ENCODE assay signal across 8 mouse cellular contexts in genomic region chr3:94363291-94364153, GRCm38 (mm10). TPM values are rescaled to one million over a fixed set of nuclear protein-coding genes. Genes with fewer than 3 reads are reported as not detected.
DNase-seq lines count a peak whose midpoint lies in the region; ATAC-seq lines count a peak whose summit lies in the region.

No protein-coding gene starts in this region.

- whole genome bisulfite sequencing in embryonic facial prominence, embryonic 13.5 days: 6% methylated on average over 97 of the region's 97 CpGs
- 5% methylated on average over 97 of the region's 97 CpGs for WGBS in midbrain, embryonic 11.5 days
- WGBS in stomach, embryonic 16.5 days: 7% methylated on average over 96 of the region's 97 CpGs

- ATAC-seq in embryonic facial prominence, embryonic 13.5 days (ENCODE audit: insufficient number of reproducible peaks, insufficient read depth, low FRiP score, low TSS enrichment, low read depth): peak; percentile 52
- ATAC-seq in midbrain, embryonic 11.5 days (ENCODE audit: low FRiP score): peak; percentile 79
- peak; percentile 36; the same call in 1 of the 2 replicates for ATAC-seq in stomach, embryonic 16.5 days (ENCODE audit: insufficient read depth, low FRiP score)

- intact Hi-C loops in heart, postnatal 10 days (cut with DNase I): no loop called here

- peaks cover 50% of the 10 kb centered on the region for H3K27me3 ChIP-seq in embryonic facial prominence, embryonic 13.5 days
- H3K27me3 ChIP-seq in midbrain, embryonic 11.5 days (ENCODE audit: control insufficient read depth, insufficient read depth, low read length): peaks cover 29% of the 10 kb centered on the region
- no peaks in the 10 kb centered on the region for H3K27me3 ChIP-seq in stomach, embryonic 16.5 days (ENCODE audit: control insufficient read depth, insufficient read depth, low read length)

- peak overlapping the region; percentile 89 for H3K9ac ChIP-seq in embryonic facial prominence, embryonic 13.5 days
- peak overlapping the region; percentile 86 for H3K9ac ChIP-seq in midbrain, embryonic 11.5 days (ENCODE audit: low read length)
- peak overlapping the region; percentile 82 for H3K9ac ChIP-seq in stomach, embryonic 16.5 days (ENCODE audit: low read length)

- H3K4me3 ChIP-seq in embryonic facial prominence, embryonic 13.5 days: peak overlapping the region; percentile 61
- peak overlapping the region; percentile 55 for H3K4me3 ChIP-seq in midbrain, embryonic 11.5 days (ENCODE audit: low read depth, low read length)
- H3K4me3 ChIP-seq in stomach, embryonic 16.5 days (replicated peaks; ENCODE audit: low read length): peak overlapping the region; percentile 57

- H3K4me1 ChIP-seq in embryonic facial prominence, embryonic 13.5 days: peaks cover 7% of the 10 kb centered on the region; the same call in 1 of the 2 replicates
- H3K4me1 ChIP-seq in midbrain, embryonic 11.5 days (ENCODE audit: control insufficient read depth, insufficient read depth, low read length): peaks cover 3% of the 10 kb centered on the region
- no peaks in the 10 kb centered on the region for H3K4me1 ChIP-seq in stomach, embryonic 16.5 days (ENCODE audit: control insufficient read depth, insufficient read depth, low read length)

- H3K36me3 ChIP-seq in embryonic facial prominence, embryonic 13.5 days: no peaks in the 10 kb centered on the region
- H3K36me3 ChIP-seq in midbrain, embryonic 11.5 days (ENCODE audit: control insufficient read depth, insufficient read depth, low read length): no peaks in the 10 kb centered on the region
- H3K36me3 ChIP-seq in stomach, embryonic 16.5 days (ENCODE audit: control insufficient read depth, insufficient read depth, low read length): no peaks in the 10 kb centered on the region

- H3K9me3 ChIP-seq in embryonic facial prominence, embryonic 13.5 days: no peaks in the 10 kb centered on the region
- H3K9me3 ChIP-seq in midbrain, embryonic 11.5 days (ENCODE audit: control insufficient read depth, low read length): peaks cover 3% of the 10 kb centered on the region; the same call in 1 of the 2 replicates
- H3K9me3 ChIP-seq in stomach, embryonic 16.5 days (replicated peaks; ENCODE audit: control insufficient read depth, low read length): no peaks in the 10 kb centered on the region

- DNase-seq in R1 (ENCODE audit: low read depth, low spot score) (peak; percentile 56), MN1 (ENCODE audit: low spot score) (no peak)
- peak; percentile 72 for DNase-seq in adrenal gland, postnatal 25 days
- peak; percentile 50 to 59 for DNase-seq in heart, postnatal 10 days
- DNase-seq in kidney, postnatal 25 days: peak; percentile 46 to 74
- DNase-seq in midbrain, embryonic 11.5 days (ENCODE audit: low spot score, missing footprints): peak; percentile 96

- no peak overlapping the region for H3K27ac ChIP-seq in embryonic facial prominence, embryonic 13.5 days
- H3K27ac ChIP-seq in midbrain, embryonic 11.5 days (ENCODE audit: low read depth, low read length): no peak overlapping the region
- H3K27ac ChIP-seq in stomach, embryonic 16.5 days (ENCODE audit: low read length): no peak overlapping the region

- H3K4me2 ChIP-seq in embryonic facial prominence, embryonic 13.5 days: peak overlapping the region; percentile 91
- peak overlapping the region; percentile 82 for H3K4me2 ChIP-seq in midbrain, embryonic 11.5 days
- peak overlapping the region; percentile 92 for H3K4me2 ChIP-seq in stomach, embryonic 16.5 days (ENCODE audit: low read depth, low read length)

RNA-seq across cellular contexts. Expression of gene C2cd4d, which starts 1.3 kb away (rescaled TPM):
- 0.49 TPM in 1 of 2 replicates, not detected in the other for total RNA-seq in adrenal gland, postnatal 25 days (2021)
- 2.3 and 3.5 TPM in 2 replicates for polyA plus RNA-seq in embryonic facial prominence, embryonic 13.5 days (2015; fragmentation: Nextera tagmentation; extraction: Ambion mirVana)
- under 1 TPM in 1 of 2 experiments, not detected in 1; 0.20 TPM for total RNA-seq in heart, postnatal 10 days (2021)
- 0.87 and 1.4 TPM in 2 replicates for polyA plus RNA-seq in midbrain, embryonic 11.5 days (2014; fragmentation: Nextera tagmentation; extraction: Ambion mirVana)
- polyA plus RNA-seq in stomach, embryonic 16.5 days (2015; fragmentation: Nextera tagmentation; extraction: Ambion mirVana): 0.35 and 0.65 TPM in 2 replicates

RNA-seq across cellular contexts. Expression of gene Rorc, which starts 9.1 kb away (rescaled TPM):
- total RNA-seq in adrenal gland, postnatal 25 days (2021): 13.9 and 19.0 TPM in 2 replicates
- polyA plus RNA-seq in embryonic facial prominence, embryonic 13.5 days (2015; fragmentation: Nextera tagmentation; extraction: Ambion mirVana): 2.3 TPM in 2 replicates
- 10 to 100 TPM; 27.2 to 29.9 TPM for total RNA-seq in heart, postnatal 10 days (2021)
- polyA plus RNA-seq in midbrain, embryonic 11.5 days (2014; fragmentation: Nextera tagmentation; extraction: Ambion mirVana): 0.10 and 0.14 TPM in 2 replicates
- 7.4 and 8.6 TPM in 2 replicates for polyA plus RNA-seq in stomach, embryonic 16.5 days (2015; fragmentation: Nextera tagmentation; extraction: Ambion mirVana)

RNA-seq across cellular contexts. Expression of gene Them5, which starts 21.6 kb away (rescaled TPM):
- total RNA-seq in adrenal gland, postnatal 25 days (2021): not detected in 2 replicates
- polyA plus RNA-seq in embryonic facial prominence, embryonic 13.5 days (2015; fragmentation: Nextera tagmentation; extraction: Ambion mirVana): 5.2 and 9.2 TPM in 2 replicates
- total RNA-seq in heart, postnatal 10 days (2021): not detected
- 0.11 TPM in 1 of 2 replicates, not detected in the other for polyA plus RNA-seq in midbrain, embryonic 11.5 days (2014; fragmentation: Nextera tagmentation; extraction: Ambion mirVana)
- polyA plus RNA-seq in stomach, embryonic 16.5 days (2015; fragmentation: Nextera tagmentation; extraction: Ambion mirVana): 32.1 and 49.6 TPM in 2 replicates

RNA-seq across cellular contexts. Expression of gene Lingo4, which starts 34.8 kb away (rescaled TPM):
- total RNA-seq in adrenal gland, postnatal 25 days (2021): 0.76 and 0.90 TPM in 2 replicates
- polyA plus RNA-seq in embryonic facial prominence, embryonic 13.5 days (2015; fragmentation: Nextera tagmentation; extraction: Ambion mirVana): 0.13 and 0.28 TPM in 2 replicates
- under 1 TPM; 0.07 to 0.10 TPM for total RNA-seq in heart, postnatal 10 days (2021)
- polyA plus RNA-seq in midbrain, embryonic 11.5 days (2014; fragmentation: Nextera tagmentation; extraction: Ambion mirVana): 0.17 and 0.37 TPM in 2 replicates
- 0.44 and 0.51 TPM in 2 replicates for polyA plus RNA-seq in stomach, embryonic 16.5 days (2015; fragmentation: Nextera tagmentation; extraction: Ambion mirVana)

RNA-seq across cellular contexts. Expression of gene Tdrkh, which starts 49.6 kb away (rescaled TPM):
- total RNA-seq in adrenal gland, postnatal 25 days (2021): 8.2 and 10.6 TPM in 2 replicates
- polyA plus RNA-seq in embryonic facial prominence, embryonic 13.5 days (2015; fragmentation: Nextera tagmentation; extraction: Ambion mirVana): 9.0 TPM in 2 replicates
- total RNA-seq in heart, postnatal 10 days (2021): 1 to 10 TPM; 6.2 to 6.3 TPM
- polyA plus RNA-seq in midbrain, embryonic 11.5 days (2014; fragmentation: Nextera tagmentation; extraction: Ambion mirVana): 55.3 and 63.2 TPM in 2 replicates
- 6.4 and 8.2 TPM in 2 replicates for polyA plus RNA-seq in stomach, embryonic 16.5 days (2015; fragmentation: Nextera tagmentation; extraction: Ambion mirVana)
